Comparison of ENCODE assay signal across 15 mouse cellular contexts in the genomic region with DNA sequence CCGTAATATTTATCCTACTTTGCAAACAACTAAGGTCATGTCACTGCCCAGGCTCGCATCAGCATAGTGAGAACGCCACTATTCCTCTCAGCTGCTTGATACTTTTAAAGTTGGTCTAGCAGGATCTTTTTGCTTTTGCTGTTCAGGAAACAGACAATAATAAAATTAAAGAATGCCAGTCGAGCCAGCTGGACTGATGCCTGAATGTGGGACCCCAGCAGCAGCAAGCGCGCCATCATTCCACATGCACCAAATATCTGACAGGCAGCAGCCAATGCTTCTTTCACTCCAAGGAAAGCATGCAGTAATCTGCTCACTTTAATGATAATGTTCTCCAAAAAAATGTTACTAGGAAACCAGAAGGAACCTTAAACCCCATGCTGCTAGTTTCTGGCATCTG.
"Had no signal": no experiment of that assay in that cellular context is flagged by ENCODE, and none has a peak within 500 bp of the region (broad histone marks: within the 10 kb centered on the region; RNA-seq: fewer than 3 reads in every experiment).

No protein-coding gene starts in this region.

- H3K4me1 ChIP-seq: stomach, embryonic 15.5 days had no signal

- H3K36me3 ChIP-seq: neural tube, embryonic 15.5 days; stomach, embryonic 15.5 days had no signal

- H3K27ac ChIP-seq: neural tube, embryonic 15.5 days; stomach, embryonic 15.5 days; stomach, postnatal 0 days had no signal

- H3K4me2 ChIP-seq: neural tube, embryonic 15.5 days; stomach, embryonic 15.5 days had no signal

- H3K9me3 ChIP-seq: neural tube, embryonic 15.5 days; stomach, embryonic 15.5 days had no signal

- H3K27me3 ChIP-seq: neural tube, embryonic 15.5 days; stomach, embryonic 15.5 days had no signal

- DNase-seq: retina, postnatal 1 day; right cerebral cortex, adult 18-20 months; right cerebral cortex, postnatal 14 days; right cerebral cortex, postnatal 25 days; right cerebral cortex, postnatal 4 days; spleen, adult 18-20 months; thymus, adult 18-20 months; thymus, adult 2 months; thymus, postnatal 14 days; thymus, postnatal 25 days; thymus, postnatal 36 days; thymus, postnatal 4 days had no signal

- H3K9ac ChIP-seq: neural tube, embryonic 15.5 days; stomach, embryonic 15.5 days had no signal

- H3K4me3 ChIP-seq: neural tube, embryonic 15.5 days; stomach, embryonic 15.5 days had no signal
